Mouse (Mus musculus): ENCODE results near the gene Slc30a5.
"Not testable (repeated sequence)": the region's sequence is repeated elsewhere in the genome, so short reads cannot be mapped to it uniquely, and the experiment has no call there.

Slc30a5 gene

DNA sequence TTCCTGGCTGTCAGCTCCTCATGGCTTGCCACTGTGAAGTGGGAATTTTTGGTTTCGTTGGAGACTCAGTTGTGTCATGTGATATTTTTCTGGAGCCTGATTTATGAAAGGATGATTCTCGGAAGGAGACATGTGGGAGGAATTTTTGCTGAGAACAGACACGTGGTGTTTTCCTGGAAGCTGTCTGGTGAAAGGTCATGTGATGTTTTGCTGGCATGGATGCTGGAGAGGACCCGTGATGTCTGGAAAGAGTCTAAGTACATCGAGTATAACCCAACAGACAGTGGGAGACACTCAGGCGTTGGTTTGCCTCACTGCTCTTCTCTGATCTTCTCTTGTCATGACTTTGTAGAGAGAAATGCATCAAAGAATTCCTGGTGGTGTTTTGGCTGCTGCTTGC is 8.5 kb upstream of the Slc30a5 start:
- no peak for DNase-seq (ENCODE audit: low read depth, low spot score)

DNA sequence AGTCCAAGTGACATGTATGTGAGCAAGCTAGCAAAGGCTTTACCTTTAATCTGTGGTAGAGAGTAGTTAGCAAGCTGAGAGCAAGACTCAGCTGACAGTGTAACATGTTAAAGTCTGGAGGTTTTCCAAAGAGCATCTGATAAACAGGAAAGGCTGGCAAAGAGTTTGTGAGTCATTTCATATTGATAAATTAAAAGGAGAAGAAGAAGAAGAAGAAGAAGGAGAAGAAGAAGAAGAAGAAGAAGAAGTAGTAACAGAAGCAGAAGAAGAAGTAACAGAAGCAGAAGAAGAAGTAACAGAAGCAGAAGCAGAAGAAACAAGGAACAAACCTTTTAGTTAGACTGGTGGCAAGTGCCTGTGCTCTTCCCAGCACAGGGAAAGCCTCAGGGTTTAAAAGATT is 1.6 kb upstream of the Slc30a5 start:
- no peak for DNase-seq (ENCODE audit: low read depth, low spot score)

DNA sequence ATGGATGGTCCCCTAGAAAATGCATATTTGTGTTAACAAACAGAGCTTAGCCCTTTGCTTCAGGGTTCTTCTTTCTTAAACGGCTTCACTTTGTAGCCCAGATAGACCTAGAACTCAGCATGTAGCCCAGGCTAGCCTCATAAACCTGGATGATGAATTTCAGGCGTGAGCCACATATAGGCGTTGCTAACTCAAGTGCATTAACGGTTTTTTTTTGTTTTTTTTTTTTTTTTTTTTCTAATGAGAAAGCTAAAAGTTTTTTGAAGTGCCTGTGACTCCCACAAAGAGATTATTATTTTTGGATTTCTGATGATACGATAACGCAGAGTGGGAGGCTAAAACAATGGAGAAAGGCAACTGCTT is 394 bp upstream of the Slc30a5 start:
- no peak for DNase-seq (ENCODE audit: low read depth, low spot score)

DNA sequence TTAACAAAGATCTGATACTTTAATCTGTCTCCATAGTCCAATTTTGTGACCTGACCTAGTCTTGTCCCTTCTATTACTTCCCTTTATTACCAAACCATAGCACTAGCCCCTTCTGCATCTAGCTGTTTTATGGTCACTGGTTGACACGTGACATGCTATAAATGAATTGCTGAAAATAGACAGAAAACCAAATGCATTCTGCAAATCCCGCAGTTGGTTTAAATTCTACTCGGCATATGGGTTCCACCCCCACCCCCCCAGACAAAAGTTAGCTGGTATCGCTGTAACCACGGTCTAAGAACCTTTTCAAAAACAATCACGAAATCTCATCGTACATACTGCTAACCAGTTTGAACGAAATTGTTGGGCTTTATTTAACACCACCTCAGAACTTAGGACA is 1.0 kb downstream of the Slc30a5 start:
- no peak for DNase-seq (ENCODE audit: low read depth, low spot score)

DNA sequence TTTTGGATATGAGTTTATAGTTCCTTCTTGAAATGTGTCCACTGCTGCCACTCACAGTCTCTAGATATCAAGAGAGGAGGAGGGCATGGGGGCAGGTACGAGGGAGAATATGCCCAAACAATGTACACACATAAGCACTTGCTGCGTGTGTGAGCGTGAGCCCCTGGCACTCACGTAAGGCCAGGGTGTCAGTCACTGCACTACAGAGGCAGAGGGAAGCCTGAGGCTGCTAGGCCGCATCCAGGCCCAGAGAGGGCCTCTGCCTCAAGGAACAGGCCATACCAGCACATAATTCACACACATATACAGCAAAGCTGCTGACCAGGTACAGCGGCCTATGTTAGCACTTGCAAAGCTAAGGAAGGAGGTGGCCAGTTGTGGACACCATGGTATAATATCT is 2.1 kb downstream of the Slc30a5 start:
- DNase-seq (ENCODE audit: low read depth, low spot score), result no peak

DNA sequence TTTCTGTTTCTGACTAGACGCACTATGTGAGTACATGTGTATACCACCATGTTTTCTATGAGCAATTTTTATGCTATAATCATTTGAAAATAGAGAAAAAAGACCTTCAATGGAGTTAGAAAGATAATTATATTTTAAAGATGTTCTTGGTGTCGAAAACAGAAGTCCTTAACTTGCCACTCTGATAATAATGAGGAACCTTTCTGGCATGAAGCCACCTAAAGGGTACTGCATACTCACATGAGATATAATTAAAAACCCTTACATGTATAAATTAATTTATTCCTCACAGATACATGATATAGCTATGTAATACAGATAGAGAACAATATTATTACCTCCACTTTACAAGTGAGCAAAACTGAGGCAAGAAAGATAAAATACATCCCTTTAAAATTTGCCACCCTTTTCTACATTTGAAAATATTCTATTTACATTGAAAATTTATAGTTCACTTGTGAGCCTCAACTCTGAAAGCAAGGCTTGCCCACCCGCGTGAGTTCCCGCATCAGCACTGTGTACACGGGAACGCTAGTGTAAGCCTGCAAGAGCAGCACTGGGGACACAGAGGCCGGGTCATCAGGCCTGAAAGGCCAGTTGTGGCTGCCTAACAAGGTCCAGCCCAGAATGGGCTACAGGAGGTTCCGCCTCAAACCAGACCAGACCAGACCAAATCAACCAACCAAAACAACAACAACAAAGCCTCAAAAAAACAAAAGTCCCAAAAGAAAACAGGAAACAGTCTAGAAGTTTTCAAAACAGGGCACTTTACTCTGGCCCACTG is 7.4 kb downstream of the Slc30a5 start:
- no peak for DNase-seq (ENCODE audit: low read depth, low spot score)

DNA sequence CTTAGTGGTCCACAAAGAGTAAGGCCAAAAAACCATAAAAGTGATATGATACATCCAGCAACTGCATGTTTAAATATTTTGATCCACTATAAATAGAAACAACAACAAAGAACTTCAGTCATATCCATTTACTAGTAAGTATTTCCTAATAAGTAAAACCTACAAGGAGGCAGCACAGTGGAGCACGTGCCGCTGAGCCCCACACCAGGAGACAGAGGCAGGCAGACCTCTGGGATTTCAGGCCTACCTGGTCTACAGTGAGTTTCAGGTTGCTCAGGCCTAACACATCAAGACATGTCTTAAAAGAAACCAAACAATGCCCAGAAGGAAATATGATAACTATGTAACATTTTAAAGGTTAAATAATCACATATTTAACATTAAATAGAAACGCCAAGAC is 8.3 kb downstream of the Slc30a5 start:
- no peak for DNase-seq (ENCODE audit: low read depth, low spot score)

DNA sequence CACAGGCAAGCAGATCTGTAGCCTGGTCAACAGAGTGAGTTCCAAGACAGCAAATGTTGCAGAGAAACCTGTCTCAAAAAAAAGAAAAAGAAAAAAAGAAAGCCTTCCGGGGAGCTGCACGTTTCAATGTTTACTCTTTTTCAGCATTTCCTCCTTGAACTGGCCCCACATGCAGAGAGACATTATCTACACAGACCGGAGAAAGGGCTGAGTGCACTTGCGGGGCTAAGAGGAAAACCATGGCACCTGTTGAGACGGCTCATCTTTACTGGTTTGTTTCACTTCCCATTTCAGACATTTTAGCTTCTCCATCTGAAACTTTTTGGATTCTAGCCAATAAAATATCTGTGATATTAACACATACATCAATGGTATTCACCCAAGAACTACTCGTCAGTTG is 8.9 kb downstream of the Slc30a5 start:
- DNase-seq (ENCODE audit: low read depth, low spot score), result no peak

DNA sequence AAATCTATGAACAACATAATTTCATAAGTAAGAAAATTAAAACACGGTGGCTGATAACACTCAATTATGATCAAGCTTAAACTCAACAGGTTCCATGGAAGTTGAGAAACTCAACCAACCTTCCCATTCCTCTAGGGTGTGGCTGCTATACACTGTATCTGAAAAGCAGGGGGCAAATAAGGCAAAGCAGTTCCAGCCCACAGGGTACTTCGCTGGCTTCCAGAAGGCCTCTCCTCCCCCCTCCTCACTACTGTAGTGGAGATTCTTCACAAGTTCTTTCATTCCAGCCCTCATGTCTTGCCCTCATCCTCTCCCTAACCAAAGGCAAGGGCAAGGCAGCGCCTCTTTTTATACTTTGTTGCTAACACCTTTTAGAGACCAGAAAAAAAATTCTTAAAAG is 9.4 kb downstream of the Slc30a5 start:
- DNase-seq (ENCODE audit: low read depth, low spot score), result no peak

DNA sequence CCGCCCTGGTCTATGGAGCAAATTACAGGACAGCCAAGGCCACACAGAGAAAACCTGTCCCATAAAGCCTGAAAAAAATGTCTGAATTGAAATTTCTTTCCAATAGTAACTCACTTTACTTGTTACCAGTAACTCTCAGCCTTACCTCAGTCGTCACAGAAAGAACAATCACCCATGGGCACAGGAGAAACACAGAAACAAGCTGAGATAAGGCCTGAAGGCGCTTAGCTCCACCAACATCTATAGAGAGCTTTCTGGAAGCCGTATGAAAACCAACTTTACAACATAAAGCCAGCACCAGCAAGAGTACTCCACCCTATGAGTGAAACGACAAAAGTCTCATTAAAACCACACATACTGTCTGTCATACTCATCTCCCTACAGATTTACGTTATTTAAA is 18.8 kb downstream of the Slc30a5 start:
- no peak for DNase-seq (ENCODE audit: low read depth, low spot score)

DNA sequence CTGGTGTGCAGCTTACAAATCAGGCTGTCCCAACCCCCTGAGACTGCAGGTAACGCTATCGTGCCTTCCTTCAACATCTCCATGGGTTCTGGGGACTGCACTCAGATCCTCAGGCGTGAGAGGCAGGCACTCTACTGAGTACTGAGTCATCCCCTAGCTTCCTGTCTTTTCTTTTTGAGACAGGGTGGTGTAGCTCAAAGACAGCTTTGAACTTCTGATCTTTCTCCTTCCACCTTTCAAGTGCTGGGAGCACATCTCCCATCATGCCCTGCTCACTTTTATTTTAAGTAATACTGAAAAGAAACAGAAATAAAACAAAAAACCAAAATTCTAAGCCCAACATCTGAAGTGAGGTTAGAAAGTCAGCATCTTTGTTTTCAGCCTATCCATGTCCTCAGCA is 27.5 kb downstream of the Slc30a5 start:
- no peak for DNase-seq (ENCODE audit: low read depth, low spot score)

DNA sequence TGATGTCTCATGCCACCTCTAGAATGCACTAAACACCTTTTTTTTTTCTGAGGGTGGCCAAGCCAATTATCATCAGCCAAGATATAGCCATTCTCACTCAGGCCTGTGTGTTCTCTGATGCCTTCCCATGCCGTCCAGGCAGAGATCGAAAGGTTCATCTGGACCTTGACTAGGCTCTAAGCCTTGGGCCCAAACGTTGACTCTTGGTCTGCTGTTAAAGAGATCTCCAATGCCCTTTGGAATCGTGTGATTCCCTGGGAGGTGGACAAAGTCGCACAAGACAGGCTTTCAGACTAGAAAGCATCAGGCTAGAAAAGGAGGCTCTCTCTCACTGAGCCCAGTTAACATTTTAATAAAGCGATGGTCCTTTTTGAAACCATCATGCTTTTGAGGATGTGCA is 36.1 kb downstream of the Slc30a5 start:
- DNase-seq (ENCODE audit: low read depth, low spot score), result no peak

DNA sequence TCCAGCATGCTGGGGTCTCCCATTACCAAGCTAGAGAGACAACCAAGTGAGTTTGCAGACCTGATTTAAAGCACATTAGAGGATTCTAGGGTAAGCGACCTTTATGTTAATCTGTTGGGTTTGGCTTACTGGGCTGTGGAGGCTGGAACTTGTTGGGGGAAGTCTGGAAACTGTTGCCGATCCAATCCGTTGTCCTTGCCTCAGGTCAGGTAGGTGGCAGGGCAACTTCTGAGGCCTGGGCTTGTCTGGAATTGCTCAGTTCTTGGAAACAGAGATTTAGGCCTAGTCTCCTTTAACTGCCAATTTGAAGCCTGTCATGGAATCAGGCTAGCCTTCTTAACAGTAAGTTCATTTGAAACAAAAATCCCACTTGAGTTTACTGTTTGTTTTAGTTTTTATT is 44.1 kb downstream of the Slc30a5 start:
- no peak for DNase-seq (ENCODE audit: low read depth, low spot score)

DNA sequence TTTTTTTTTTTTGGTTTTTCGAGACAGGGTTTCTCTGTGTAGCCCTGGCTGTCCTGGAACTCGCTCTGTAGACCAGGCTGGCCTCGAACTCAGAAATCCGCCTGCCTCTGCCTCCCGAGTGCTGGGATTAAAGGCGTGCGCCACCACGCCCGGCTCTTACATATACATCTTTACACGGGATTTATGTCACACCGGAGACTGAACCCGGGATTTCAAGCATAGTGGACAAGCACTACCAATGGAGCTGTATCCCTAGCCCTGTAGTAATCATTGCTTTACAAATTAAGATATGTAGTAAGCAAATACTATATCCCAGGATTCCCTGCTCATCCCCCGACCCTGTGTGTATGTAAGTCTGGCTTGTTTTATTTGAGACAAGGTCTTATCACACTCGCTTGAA is 45.2 kb downstream of the Slc30a5 start:
- not testable (repeated sequence) for DNase-seq (ENCODE audit: low read depth, low spot score)

DNA sequence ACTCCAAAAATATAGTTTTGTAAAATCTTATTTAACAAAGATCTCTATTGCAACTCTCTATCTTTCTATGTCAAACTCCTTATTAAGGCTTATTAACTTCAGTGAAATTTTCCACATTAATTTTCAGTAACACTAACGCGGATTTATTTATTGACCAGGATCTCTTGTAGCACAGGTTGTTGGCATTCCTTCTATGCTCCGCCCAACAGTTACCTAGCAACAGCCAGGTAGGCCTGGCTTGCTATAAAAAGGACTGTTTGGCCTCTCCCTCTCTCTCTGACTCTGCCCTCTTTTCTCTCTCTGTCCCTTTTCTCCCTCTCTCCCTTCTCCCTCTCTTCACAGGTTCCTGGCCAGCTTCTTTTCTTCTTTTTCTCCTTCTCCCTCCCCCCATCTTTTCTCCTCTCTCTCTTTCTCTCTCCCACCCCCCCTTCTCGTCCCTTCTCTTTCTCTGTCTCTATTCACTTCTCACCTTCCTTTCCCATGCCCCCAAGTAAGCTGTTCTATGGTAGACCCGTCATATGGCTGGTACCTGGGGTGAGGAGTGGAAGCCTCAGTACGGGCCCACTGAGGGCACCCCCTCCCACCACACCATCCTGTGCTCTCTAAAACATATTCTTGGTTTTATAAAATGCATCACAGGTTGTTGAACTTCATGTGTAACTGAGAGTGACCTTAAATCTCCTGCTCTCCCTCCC is 45.8 kb downstream of the Slc30a5 start:
- no peak for DNase-seq (ENCODE audit: low read depth, low spot score)

DNA sequence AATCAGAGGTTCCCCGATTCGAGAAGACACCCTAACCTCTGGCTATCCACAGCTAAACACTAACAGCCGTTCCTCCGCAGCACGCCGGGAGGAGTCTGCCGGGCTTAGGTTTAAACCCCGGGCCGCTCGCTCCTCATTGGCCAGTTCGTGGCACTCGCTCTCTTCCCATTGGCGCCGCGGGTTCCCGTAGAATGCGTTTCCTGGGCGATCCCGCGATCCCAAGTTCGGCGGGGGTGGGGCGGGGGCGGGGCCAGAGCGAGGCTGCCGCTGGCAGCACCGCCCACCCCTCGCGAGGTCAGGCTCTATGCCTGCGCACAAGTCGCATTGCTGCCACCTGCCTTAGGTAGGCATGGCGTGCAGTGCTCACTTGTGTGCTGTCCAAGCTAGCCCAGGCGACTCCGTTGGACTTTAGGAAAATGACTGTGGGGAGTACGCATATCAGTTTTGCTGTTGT is 46.8 kb downstream of the Slc30a5 start, which contains the start of gene Ccnb1:
Gene Ccnb1 (minus strand): TSS at position 157 of the 454 bp plus-strand sequence.
- DNase-seq (ENCODE audit: low read depth, low spot score), result peak; percentile 93

DNA sequence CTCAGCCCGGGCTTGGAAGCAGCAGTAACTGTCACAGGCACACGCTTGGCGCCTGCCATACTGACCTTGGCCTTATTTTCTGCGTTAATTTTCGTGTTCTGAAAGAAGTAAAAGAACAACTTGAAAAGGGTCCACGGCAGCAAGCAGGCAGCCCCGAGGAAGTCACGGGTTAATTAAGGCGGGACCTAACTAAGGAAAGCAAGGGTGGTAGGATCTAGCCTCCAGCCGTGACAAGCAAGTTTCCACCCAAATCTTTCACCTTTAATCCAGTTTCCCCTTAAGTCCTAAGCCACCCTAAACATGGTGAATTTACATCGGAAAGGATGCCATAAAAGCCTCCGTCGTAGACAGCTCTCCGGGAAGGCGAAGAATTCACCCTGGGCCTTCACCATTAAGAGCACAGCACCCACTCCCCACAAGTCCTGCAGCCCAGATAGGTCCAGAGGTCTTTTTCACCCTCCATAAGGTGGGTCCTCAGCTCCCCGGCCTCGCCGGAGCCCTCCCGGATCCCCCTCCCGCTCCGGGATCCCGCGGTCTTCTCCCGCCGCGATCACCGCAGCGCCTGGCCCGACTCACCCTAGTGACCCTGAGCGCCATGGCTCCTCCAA is 47.3 kb downstream of the Slc30a5 start:
- DNase-seq (ENCODE audit: low read depth, low spot score), result no peak

DNA sequence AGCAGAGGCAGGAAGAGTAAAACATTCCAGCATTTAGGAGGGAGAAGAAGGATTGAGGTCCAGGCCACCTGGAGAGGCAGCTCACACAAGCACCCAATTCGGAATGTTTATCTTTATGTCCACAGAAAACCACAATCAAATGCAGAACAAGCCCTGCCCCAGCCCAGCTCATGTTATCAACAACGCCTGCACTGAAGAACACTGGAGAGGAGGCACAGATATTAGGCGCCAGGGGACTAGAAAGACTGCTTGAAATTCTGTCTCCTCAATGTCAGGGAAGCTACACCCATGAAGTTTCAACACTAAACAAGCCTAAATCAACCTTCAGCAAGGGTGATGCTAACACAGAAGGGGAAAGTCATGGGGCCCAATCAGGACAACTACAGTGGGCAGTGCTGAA is 55.7 kb downstream of the Slc30a5 start:
- no peak for DNase-seq (ENCODE audit: low read depth, low spot score)

DNA sequence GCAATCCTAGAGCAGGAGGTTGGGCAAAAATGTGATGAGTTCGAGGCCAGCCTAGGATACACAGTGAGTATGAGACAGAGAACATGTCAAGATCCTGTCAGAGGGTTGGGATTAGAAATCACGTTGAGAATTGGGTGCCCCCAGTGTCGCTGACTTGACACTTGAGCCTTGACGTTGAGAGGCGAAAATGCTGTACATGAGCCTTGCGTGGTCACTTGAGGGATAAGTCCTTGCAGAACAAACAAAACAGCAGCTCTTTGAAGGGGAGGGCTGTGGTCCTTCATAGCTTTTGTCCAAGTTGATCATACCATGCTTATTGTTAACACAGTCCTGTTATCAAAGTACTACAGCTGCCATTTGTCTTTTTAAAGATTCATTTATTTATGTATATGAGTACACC is 56.5 kb downstream of the Slc30a5 start:
- no peak for DNase-seq (ENCODE audit: low read depth, low spot score)

DNA sequence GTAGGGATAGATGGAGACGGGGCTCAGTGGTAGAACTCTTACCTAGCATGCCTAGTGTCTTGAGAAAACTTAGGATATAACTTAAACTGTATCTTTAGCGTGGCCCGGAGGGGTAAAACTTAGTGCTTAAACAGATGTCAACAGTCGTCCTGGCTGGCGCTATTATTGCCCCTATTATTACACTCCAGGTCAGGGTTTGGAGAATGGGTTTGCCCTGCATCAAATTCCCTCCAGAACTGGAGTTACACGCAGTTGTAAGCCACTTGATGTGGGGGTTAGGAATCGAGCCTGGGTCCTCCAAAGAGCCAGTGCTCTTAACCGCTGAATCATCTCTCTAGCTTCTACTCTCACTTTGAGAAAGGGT is 57.2 kb downstream of the Slc30a5 start:
- DNase-seq (ENCODE audit: low read depth, low spot score), result no peak

DNA sequence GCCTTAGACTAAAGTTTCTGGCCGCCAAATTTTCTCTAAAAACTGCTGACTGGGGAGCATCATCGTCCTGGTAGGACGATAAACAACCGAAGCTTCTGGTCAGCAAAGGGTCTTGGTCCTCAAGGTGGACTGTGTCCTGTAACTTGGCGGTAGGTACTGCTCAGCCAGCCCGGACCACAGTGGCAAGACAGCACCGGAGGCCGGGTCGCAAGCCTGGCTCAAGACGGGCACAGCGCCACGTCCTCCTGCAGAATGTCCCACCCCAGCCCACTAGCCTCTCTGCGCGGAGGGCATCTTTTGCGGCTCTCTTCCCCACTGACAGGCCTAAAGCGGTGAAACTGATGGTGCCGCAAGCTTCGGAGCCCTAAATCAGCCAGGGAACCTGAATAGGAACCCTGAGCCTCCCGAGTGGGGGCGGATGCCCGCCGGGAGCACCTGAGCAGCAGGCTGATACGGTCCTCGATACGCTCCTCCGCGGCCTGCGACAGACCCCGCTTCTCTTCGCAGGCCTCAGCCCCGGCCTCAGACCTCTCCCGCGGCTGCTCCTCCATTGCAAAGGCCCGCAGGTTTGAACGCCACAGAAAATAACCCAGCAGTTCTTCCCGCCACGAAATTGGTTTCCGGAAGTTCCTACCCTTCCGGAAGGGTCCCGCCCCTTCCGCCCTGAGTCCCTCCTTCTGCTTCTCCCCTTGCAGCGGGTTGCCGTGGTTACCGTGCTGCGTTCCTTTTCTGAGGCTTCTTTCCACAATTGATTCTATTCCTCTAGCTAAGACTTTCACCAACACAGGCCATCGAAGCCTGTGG is 57.8 kb downstream of the Slc30a5 start, which contains the start of gene Cenph:
Gene Cenph (minus strand): TSS at position 648 of the 804 bp plus-strand sequence.
- peak; percentile 82 for DNase-seq (ENCODE audit: low read depth, low spot score)

DNA sequence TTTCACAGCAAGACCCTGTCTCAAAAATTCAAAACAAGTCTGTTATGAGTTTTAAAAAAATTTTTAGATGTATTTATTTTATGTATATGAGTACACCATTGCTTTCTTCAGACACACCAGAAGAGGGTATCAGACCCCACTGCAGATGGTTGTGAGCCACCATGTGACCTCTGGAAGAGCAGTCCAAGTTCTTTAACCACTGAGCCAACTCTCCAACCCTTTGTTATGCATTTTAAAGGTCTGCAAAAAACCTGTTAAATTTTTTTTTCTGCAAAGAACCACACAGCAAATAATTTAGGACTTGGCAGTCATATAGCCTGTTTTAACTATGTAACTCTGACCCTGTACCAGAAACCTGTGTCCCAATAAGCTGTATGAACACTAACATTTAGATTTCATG is 58.5 kb downstream of the Slc30a5 start:
- no peak for DNase-seq (ENCODE audit: low read depth, low spot score)
